In the genomic region with DNA sequence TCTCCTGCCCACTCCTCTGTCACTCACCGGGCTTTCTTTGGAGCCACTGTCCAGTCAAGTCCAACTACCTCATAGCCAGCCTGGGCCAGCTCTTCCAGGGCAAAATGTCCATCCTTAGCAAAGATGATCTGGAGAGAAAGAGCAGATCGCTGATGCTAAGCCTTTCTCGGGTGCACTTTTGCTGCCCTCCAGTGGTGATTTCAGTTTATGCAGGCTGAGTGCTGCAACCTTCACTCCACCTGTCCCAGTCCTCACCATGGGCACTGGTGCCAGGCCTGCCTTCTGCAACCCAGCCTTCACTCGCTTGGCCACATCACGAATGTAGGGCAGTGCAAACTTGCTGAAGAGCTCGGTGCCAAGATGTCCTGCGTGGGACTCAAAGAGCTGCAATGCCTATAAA, we compare ENCODE assay signal across 9 mouse cellular contexts. TPM values are rescaled to one million over a fixed set of nuclear protein-coding genes. Genes with fewer than 3 reads are reported as not detected.
DNase-seq lines count a peak whose midpoint lies in the region; ATAC-seq and TF ChIP-seq lines count a peak whose summit lies in the region.
"Had no signal": no experiment of that assay in that cellular context is flagged by ENCODE, and none has a peak within 500 bp of the region (broad histone marks: within the 10 kb centered on the region; RNA-seq: fewer than 3 reads in every experiment).

No protein-coding gene starts in this region.

- no peak for TF ChIP-seq CTCF in Patski (IDR thresholded peaks at IDR 0.05)
- peak; percentile 97 for TF ChIP-seq CTCF in liver, postnatal 0 days (IDR thresholded peaks at IDR 0.05; ENCODE audit: low read depth)

- peak overlapping the region; percentile 76 for H3K4me2 ChIP-seq in liver, postnatal 0 days (ENCODE audit: low read depth, low read length)
- H3K4me2 ChIP-seq: lung, embryonic 15.5 days had no signal

- 10% methylated on average over 7 of the region's 7 CpGs for WGBS in liver, postnatal 0 days (ENCODE audit: insufficient replicate concordance)

- no peak for ATAC-seq in Patski
- ATAC-seq in liver, postnatal 0 days: no peak

- H3K27me3 ChIP-seq in Patski: no peaks in the 10 kb centered on the region
- no peaks in the 10 kb centered on the region for H3K27me3 ChIP-seq in liver, postnatal 0 days (ENCODE audit: insufficient read depth, low read length)
- H3K27me3 ChIP-seq: lung, embryonic 15.5 days had no signal

- peak; percentile 89 for DNase-seq in CD4-positive, CD25-positive, alpha-beta regulatory T cell, adult 2 months (ENCODE audit: low read depth, low spot score)
- peak; percentile 20 for DNase-seq in Patski (ENCODE audit: low read depth, low spot score)
- DNase-seq in cerebellum, postnatal 10 days: peak; percentile 92 to 95
- peak; percentile 84 to 88 for DNase-seq in frontal cortex, postnatal 36 days (ENCODE audit: low spot score in 2 of 2)
- DNase-seq in kidney, postnatal 25 days: peak; percentile 83 to 89
- DNase-seq in liver, postnatal 0 days: peak; percentile 87
- DNase-seq in retina, adult 2 months (ENCODE audit: low read depth, low spot score): peak; percentile 74
- peak; percentile 55 for DNase-seq in urinary bladder, adult 2 months (ENCODE audit: low spot score)

- POLR2A ChIA-PET in Patski (lab: Charles Lee): no interaction called here

- no peak overlapping the region for H3K27ac ChIP-seq in liver, postnatal 0 days (ENCODE audit: low read depth)
- H3K27ac ChIP-seq: lung, embryonic 15.5 days had no signal

- in situ Hi-C loops in Patski (cut with MboI; ENCODE audit: low pct_unique_long_range_greater_than_20kb): loop anchor here (5.0 kb wide), 2 partner anchors 169 to 274 kb away; partner anchors contain the start of gene Hpdl

- TF ChIP-seq EP300 in liver, postnatal 0 days (IDR thresholded peaks at IDR 0.05; ENCODE audit: low read depth): no peak

- CTCF ChIA-PET in Patski (lab: Charles Lee): interaction anchor here (1.2 to 1.9 kb wide), 4 partner anchors 11 to 166 kb away, joined by 3 to 5 read pairs (median 4); no protein-coding TSS in a partner anchor

- H3K4me1 ChIP-seq in liver, postnatal 0 days (ENCODE audit: insufficient read depth): peaks cover 25% of the 10 kb centered on the region

- H3K9ac ChIP-seq in liver, postnatal 0 days (replicated peaks): no peak overlapping the region
- H3K9ac ChIP-seq: lung, embryonic 15.5 days had no signal

- no peaks in the 10 kb centered on the region for H3K9me3 ChIP-seq in liver, postnatal 0 days (ENCODE audit: low read length)
- H3K9me3 ChIP-seq: lung, embryonic 15.5 days had no signal

- peaks cover 34% of the 10 kb centered on the region for H3K36me3 ChIP-seq in liver, postnatal 0 days (replicated peaks; ENCODE audit: insufficient read depth, low read length)

- H3K4me3 ChIP-seq in liver, postnatal 0 days (ENCODE audit: low read depth, low read length): 0 out of 2 replicates have a peak overlapping the region, but pooled peaks have one; percentile 99
- H3K4me3 ChIP-seq: lung, embryonic 15.5 days had no signal

RNA-seq across cellular contexts. Expression of gene Urod, which starts 2.8 kb away (rescaled TPM):
- 62.3 TPM for polyA plus RNA-seq in Patski (2021)
- 245 and 255 TPM in 2 replicates for polyA plus RNA-seq in liver, postnatal 0 days (2015; fragmentation: Nextera tagmentation; extraction: Ambion mirVana)
- polyA plus RNA-seq in urinary bladder, adult 2 months (2012; rRNA removed): 71.3 and 75.4 TPM in 2 replicates

RNA-seq across cellular contexts. Expression of gene Hectd3, which starts 3.8 kb away (rescaled TPM):
- polyA plus RNA-seq in Patski (2021): 14.4 TPM
- polyA plus RNA-seq in liver, postnatal 0 days (2015; fragmentation: Nextera tagmentation; extraction: Ambion mirVana): 4.7 and 5.2 TPM in 2 replicates
- polyA plus RNA-seq in urinary bladder, adult 2 months (2012; rRNA removed): 27.9 and 30.0 TPM in 2 replicates

RNA-seq across cellular contexts. Expression of gene Eif2b3, which starts 27.8 kb away (rescaled TPM):
- 23.1 TPM for polyA plus RNA-seq in Patski (2021)
- polyA plus RNA-seq in liver, postnatal 0 days (2015; fragmentation: Nextera tagmentation; extraction: Ambion mirVana): 18.4 and 18.5 TPM in 2 replicates
- 21.9 and 24.0 TPM in 2 replicates for polyA plus RNA-seq in urinary bladder, adult 2 months (2012; rRNA removed)

Comparison
In these comparisons a context has a peak if more than half of its experiments do, and no peak if none do; other contexts are left out.
1. DNase-seq: peak in every context shown above with its lines; median percentile 94 in cerebellum, postnatal 10 days; 89 in CD4-positive, CD25-positive, alpha-beta regulatory T cell, adult 2 months; 87 in liver, postnatal 0 days; 86 in frontal cortex, postnatal 36 days; 86 in kidney, postnatal 25 days; 74 in retina, adult 2 months; 55 in urinary bladder, adult 2 months; 20 in Patski.